Mouse (Mus musculus): ENCODE measurements around the gene Igflr1. TPM values are rescaled to one million over a fixed set of nuclear protein-coding genes. Genes with fewer than 3 reads are reported as not detected.

The Igflr1 gene
- polyA plus RNA-seq, 1 experiment, result not detected

DNA sequence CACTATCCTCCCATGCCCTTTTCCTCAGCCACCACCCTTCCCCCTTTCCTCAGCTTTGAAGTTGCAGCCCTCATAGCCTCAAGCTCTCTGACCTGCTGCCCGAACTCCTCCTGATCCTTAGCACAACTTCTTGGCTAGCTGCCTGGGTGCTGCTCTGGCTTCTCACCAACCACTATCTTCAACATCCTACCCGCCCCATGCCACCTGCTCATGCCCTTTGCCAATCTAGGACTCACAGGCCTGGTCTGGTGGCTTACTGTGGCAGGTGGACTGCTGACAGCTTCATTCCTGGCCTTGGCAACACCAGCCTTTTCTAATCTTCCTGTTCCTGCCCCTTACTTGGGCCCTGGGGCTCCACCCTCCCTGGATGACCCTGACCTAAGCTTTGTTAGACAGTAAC, 7.7 kb downstream of the Igflr1 start:
- no peak for TF ChIP-seq POLR2A (IDR thresholded peaks at IDR 0.05; ENCODE audit: insufficient read depth, low read depth, low read length)
- no peak for TF ChIP-seq CTCF (IDR thresholded peaks at IDR 0.05; ENCODE audit: insufficient read depth, low read depth, low read length)
- H3K4me3 ChIP-seq (ENCODE audit: insufficient read depth, low read depth, low read length), result no peak overlapping the region
- H3K27ac ChIP-seq (ENCODE audit: insufficient read depth, low read depth, low read length), result no peak overlapping the region
- H3K4me1 ChIP-seq (ENCODE audit: control insufficient read depth, insufficient read depth, low read length), result no peaks in the 10 kb centered on the region; the same call in 1 of the 2 replicates
- WGBS, result 32% methylated on average over 2 of the region's 2 CpGs

DNA sequence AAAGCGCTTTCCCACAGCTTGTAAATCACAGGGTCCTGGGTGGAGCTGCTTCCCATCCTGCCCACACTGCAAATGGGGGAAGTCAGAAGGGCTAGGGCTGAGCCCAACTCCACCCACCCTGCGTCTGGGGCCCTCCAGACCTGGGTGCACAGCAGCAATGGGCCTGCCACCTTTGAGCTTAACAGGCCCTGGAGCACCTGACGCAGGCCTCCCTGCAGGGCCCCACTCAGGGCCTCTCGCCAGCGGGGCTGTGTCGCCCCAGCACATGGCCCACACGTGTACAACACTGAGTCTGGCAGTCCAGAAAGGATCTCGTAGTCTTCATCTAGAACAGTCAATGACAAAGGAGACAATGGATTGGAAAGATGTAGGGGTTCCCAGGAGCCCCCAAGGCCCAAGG, 14.7 kb downstream of the Igflr1 start:
- 93% methylated on average over 8 of the region's 8 CpGs for WGBS
- no peak overlapping the region for H3K4me3 ChIP-seq (ENCODE audit: insufficient read depth, low read depth, low read length)
- TF ChIP-seq CTCF (IDR thresholded peaks at IDR 0.05; ENCODE audit: insufficient read depth, low read depth, low read length), result no peak
- no peak for TF ChIP-seq POLR2A (IDR thresholded peaks at IDR 0.05; ENCODE audit: insufficient read depth, low read depth, low read length)
- no peak overlapping the region for H3K27ac ChIP-seq (ENCODE audit: insufficient read depth, low read depth, low read length)
- H3K4me1 ChIP-seq (ENCODE audit: control insufficient read depth, insufficient read depth, low read length), result no peaks in the 10 kb centered on the region

DNA sequence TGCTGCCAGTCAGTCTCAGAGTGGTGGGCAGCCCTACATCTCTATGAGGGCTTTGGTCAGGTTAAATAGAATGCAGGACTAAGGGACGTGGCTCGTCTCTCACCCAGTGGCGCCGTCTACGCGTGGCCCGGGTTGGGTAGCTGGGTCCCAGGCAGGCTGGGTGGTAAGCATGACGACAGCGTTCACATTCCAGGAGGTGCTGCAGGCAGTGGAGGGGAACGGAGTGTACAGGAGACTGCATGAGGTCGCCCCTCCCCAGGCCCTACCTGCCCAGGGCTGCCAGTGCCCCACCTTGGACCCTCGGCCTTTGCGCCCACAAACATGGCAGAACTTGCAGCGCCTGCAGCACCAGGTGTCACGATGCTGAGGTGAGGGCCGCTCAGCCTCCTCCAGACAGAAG, 16.3 kb downstream of the Igflr1 start:
- TF ChIP-seq CTCF (IDR thresholded peaks at IDR 0.05; ENCODE audit: insufficient read depth, low read depth, low read length), result no peak
- TF ChIP-seq POLR2A (IDR thresholded peaks at IDR 0.05; ENCODE audit: insufficient read depth, low read depth, low read length), result no peak
- H3K4me3 ChIP-seq (ENCODE audit: insufficient read depth, low read depth, low read length), result no peak overlapping the region
- peaks cover 8% of the 10 kb centered on the region for H3K4me1 ChIP-seq (ENCODE audit: control insufficient read depth, insufficient read depth, low read length)
- 96% methylated on average over 16 of the region's 16 CpGs for WGBS
- H3K27ac ChIP-seq (ENCODE audit: insufficient read depth, low read depth, low read length), result no peak overlapping the region

DNA sequence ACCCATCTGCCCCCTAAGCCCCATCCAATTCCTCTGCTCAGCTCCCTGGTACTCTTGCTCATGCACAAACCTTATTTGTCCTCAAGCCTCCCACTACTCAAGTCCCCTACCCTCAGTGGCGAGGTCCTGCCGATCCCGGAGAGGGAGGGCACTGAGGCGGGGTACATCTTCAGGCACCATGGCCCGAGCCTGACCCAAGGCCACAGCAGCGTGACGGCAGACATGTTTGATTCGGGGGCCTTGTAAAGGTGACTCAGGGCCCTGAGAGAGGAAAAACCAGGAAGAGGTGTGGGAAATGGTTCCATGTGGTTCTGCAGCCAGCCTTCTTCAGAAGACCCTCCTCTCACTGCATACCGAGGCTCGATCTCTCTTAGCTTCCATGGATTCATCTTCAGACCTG, 19.1 kb downstream of the Igflr1 start:
- 92% methylated on average over 10 of the region's 10 CpGs for WGBS
- no peak overlapping the region for H3K27ac ChIP-seq (ENCODE audit: insufficient read depth, low read depth, low read length)
- TF ChIP-seq CTCF (IDR thresholded peaks at IDR 0.05; ENCODE audit: insufficient read depth, low read depth, low read length), result no peak
- TF ChIP-seq POLR2A (IDR thresholded peaks at IDR 0.05; ENCODE audit: insufficient read depth, low read depth, low read length), result no peak
- H3K4me1 ChIP-seq (ENCODE audit: control insufficient read depth, insufficient read depth, low read length), result peaks cover 14% of the 10 kb centered on the region
- no peak overlapping the region for H3K4me3 ChIP-seq (ENCODE audit: insufficient read depth, low read depth, low read length)

DNA sequence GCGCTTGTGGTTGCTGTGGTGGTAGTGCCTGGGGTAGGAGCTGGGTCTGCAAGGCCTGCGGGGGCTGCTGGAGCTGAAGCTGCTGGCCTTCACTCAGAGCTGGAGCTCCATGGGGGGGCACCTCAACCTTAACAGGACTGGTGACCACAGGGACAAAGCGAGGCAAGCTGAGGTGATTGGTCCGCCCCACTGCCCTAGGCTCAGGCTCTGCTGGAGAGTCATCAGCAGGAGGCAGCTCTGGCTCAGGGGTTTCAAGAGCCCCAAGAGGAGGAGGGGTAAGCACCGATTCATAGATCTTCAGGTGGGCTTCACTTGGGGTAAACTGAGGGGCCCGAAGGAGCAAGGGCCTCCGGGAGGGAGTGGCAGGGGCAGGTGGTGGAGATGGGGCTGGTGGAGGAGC, 19.9 kb downstream of the Igflr1 start:
- 94% methylated on average over 7 of the region's 7 CpGs for WGBS
- peaks cover 19% of the 10 kb centered on the region for H3K4me1 ChIP-seq (ENCODE audit: control insufficient read depth, insufficient read depth, low read length)

DNA sequence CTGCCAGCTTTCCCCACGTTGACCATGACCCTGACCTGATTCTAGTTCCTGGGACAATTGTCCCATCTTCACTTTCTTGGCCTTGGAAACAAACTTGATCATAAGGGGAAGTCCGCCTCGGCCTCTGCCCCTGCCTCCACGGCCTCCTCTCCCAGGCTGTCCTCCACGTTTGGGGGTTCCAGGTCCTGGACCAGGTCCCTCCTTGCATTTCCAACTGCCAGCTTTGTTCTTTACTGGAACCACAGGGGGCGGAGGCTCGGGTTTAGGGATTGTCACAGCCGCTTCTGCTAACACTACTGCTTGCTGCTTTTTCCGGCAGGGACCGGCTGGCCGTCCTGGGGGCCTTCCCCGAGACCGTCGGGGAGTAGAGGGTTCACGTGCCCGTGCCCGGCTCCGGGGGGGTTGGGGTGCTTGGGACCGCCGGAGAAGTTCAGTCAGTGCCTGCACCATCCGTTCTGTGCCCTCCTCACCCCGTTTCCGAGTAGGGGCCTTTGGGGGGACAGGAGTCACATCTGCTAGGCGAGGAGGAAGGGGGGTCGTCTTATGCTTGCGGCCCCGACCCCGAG, 21.3 kb downstream of the Igflr1 start:
- Histone ChIP-seq H3K4me3 (ENCODE audit: insufficient read depth, low read depth, low read length) (no peak overlapping the region), H3K27ac (ENCODE audit: insufficient read depth, low read depth, low read length) (no peak overlapping the region), H3K4me1 (ENCODE audit: control insufficient read depth, insufficient read depth, low read length) (peaks cover 19% of the 10 kb centered on the region)
- no peak for TF ChIP-seq CTCF (IDR thresholded peaks at IDR 0.05; ENCODE audit: insufficient read depth, low read depth, low read length)
- TF ChIP-seq POLR2A (IDR thresholded peaks at IDR 0.05; ENCODE audit: insufficient read depth, low read depth, low read length), result no peak
- 80% methylated on average over 28 of the region's 28 CpGs for WGBS

More for the DNA sequence above, 19.9 kb downstream of the Igflr1 start:
- H3K4me3 ChIP-seq (ENCODE audit: insufficient read depth, low read depth, low read length), result no peak overlapping the region
- no peak overlapping the region for H3K27ac ChIP-seq (ENCODE audit: insufficient read depth, low read depth, low read length)
- TF ChIP-seq POLR2A (IDR thresholded peaks at IDR 0.05; ENCODE audit: insufficient read depth, low read depth, low read length), result no peak
- no peak for TF ChIP-seq CTCF (IDR thresholded peaks at IDR 0.05; ENCODE audit: insufficient read depth, low read depth, low read length)

DNA sequence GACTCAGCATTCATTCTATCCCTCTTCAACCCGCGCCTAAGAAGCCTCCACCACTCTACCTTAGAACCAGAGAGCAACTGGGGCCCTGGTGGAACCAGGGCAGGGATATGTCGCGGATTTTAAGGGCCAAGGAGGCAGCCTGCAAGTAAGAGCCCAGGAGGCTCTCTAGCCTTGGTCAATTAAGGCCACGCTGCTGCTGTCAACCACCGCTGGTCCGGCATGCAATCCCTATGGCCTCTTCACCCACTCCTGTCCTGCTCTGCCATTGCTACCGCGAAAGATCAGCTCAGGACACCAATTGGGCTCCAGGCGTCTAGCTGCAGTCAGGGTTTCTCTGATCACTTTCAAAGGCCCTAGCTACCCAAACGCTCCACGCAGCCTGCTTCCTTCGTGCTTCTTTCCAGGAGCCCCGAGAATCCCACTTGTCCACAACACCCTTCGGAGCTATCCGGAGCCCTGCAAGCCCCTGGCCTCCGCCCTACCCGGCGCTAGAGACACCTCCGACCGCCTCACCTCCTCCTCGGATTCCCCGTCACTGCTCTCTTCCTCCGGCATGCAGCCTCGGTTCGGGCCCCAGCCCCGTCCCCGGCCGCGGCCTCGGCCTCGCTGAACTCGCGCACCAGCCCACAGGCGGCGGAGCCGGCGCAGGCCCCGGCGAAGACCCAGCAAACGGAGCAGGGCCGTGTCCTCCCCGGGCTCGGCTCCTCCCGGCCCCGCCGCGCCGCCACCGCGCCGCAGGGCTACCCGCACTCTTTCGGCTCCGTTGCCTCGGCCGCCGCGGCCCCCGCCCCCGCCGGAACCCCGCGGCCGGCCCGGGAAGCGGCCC, 22.8 kb downstream of the Igflr1 start:
- TF ChIP-seq CTCF (IDR thresholded peaks at IDR 0.05; ENCODE audit: insufficient read depth, low read depth, low read length) (no peak), POLR2A (IDR thresholded peaks at IDR 0.05; ENCODE audit: insufficient read depth, low read depth, low read length) (no peak)
- Histone ChIP-seq H3K4me3 (ENCODE audit: insufficient read depth, low read depth, low read length) (peak overlapping the region; percentile 85), H3K27ac (ENCODE audit: insufficient read depth, low read depth, low read length) (peak overlapping the region; percentile 32; the same call in 1 of the 2 replicates), H3K4me1 (ENCODE audit: control insufficient read depth, insufficient read depth, low read length) (peaks cover 19% of the 10 kb centered on the region)
- 1% methylated on average over 67 of the region's 67 CpGs for whole genome bisulfite sequencing

DNA sequence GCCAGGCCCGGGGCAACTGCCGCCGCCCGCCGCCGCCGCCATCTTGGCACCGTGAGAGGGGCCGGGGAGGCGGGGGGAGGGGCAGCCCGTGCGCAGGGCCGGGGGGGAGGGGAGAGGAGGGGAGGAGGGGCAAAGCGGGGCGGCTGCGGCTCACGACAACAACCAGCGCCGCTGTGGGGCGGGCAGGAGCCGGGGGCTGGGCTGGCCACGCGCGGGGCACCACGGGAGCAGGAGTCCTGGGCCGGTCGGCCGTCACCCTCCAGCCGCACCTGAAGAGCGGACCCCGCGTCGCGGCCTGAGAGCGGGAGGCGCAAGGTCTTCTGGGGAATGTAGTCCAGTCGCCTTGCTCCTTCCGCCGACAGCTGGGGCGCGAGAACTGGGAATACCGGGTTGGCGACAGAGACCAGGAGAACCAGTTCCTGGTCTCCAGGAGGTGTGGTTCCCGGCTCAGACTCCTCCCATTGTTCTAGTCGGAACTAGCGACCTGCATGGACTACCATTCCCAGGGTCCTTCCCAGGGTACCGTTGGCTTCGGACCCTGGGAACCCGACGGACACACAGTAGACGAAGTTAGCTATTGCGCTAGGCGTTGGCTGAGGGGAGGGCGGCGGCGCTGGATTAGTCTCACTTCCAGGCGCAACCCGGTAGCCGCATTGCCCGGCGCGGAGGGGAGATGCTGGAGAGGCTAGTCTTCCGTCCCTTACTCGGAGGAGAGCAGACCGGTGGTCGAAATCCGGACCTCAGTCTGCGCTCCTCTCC, 23.6 kb downstream of the Igflr1 start, which contains the start of gene Kmt2b:
Kmt2b (minus strand) TSS at position 51 of the 759 bp plus-strand sequence.
- Histone ChIP-seq H3K4me3 (ENCODE audit: insufficient read depth, low read depth, low read length) (peak within 1 kb of the TSS; percentile 85), H3K4me1 (ENCODE audit: control insufficient read depth, insufficient read depth, low read length) (peaks cover 19% of the 10 kb centered on the region)
- under 1% methylated on average over 63 of the region's 68 CpGs for WGBS

More for the DNA sequence above, 23.6 kb downstream of the Igflr1 start, which contains the start of gene Kmt2b:
- no peak for TF ChIP-seq POLR2A (IDR thresholded peaks at IDR 0.05; ENCODE audit: insufficient read depth, low read depth, low read length)
- no peak for TF ChIP-seq CTCF (IDR thresholded peaks at IDR 0.05; ENCODE audit: insufficient read depth, low read depth, low read length)
- H3K27ac ChIP-seq (ENCODE audit: insufficient read depth, low read depth, low read length), result peak within 1 kb of the TSS; percentile 43
